Mouse (Mus musculus) kidney, postnatal 0 days (tissue): ENCODE data around the gene Zkscan17. TPM values are rescaled to one million over a fixed set of nuclear protein-coding genes. Genes with fewer than 3 reads are reported as not detected.

Experiments
- ATAC-seq: fragments of 200-750 bp; cut with Nextera tagmentation; replicated peaks from 2 replicates; pipeline ENCODE4 v1.8.0; 2017; ENCODE audit warnings: low read depth, moderate number of reproducible peaks, moderate TSS enrichment, moderate library complexity; ENCODE audit not compliant: low FRiP score
- DNase-seq: peaks from one replicate; pipeline ENCODE4 v3.0.0-alpha.2; 2016; ENCODE audit warnings: low spot score
- H3K27ac ChIP-seq: fragments of 300-500 bp; sonication (generic); 2 replicates; pipeline ENCODE4 v1.5.1; 2014; ENCODE audit warnings: mild to moderate bottlenecking
- H3K27me3 ChIP-seq: fragments of 300-500 bp; sonication (generic); 2 replicates; pipeline ENCODE4 v1.6.1; 2014; ENCODE audit warnings: low read length, mixed read lengths; ENCODE audit not compliant: insufficient read depth
- H3K36me3 ChIP-seq: fragments of 300-500 bp; sonication (generic); 2 replicates; pipeline ENCODE4 v1.6.1; 2014; ENCODE audit warnings: low read length, mixed read lengths; ENCODE audit not compliant: insufficient read depth
- H3K4me1 ChIP-seq: fragments of 300-500 bp; sonication (generic); replicated peaks from 2 replicates; pipeline ENCODE4 v1.6.1; 2014; ENCODE audit warnings: antibody characterized with exemption, low read length, mixed read lengths; ENCODE audit not compliant: insufficient read depth
- H3K4me2 ChIP-seq: fragments of 300-500 bp; sonication (generic); 2 replicates; pipeline ENCODE4 v1.6.1; 2014; ENCODE audit warnings: mild to moderate bottlenecking, low read length, moderate library complexity, mixed read lengths
- H3K4me3 ChIP-seq: fragments of 300-500 bp; sonication (generic); replicated peaks from 2 replicates; pipeline ENCODE4 v1.5.1; 2014; ENCODE audit warnings: low read depth, low read length
- H3K9ac ChIP-seq: fragments of 300-500 bp; sonication (generic); 2 replicates; pipeline ENCODE4 v1.6.1; 2014; ENCODE audit warnings: low read depth, low read length
- H3K9me3 ChIP-seq: fragments of 300-500 bp; sonication (generic); replicated peaks from 2 replicates; pipeline ENCODE4 v1.6.1; 2016; ENCODE audit warnings: low read length, inconsistent platforms, mixed read lengths
- CTCF ChIP-seq: IDR thresholded peaks from 2 replicates; pipeline ENCODE4 v1.5.1; 2016; ENCODE audit warnings: antibody characterized with exemption, low read depth, mild to moderate bottlenecking, moderate library complexity
- WGBS: fragments of 180-500 bp; shearing (Covaris S2); extraction: QIAGEN DNeasy Blood & Tissue Kit; methylation state at CpG from one replicate; pipeline ENCODE4 v1.1.7; 2014; 5-methylcytosine and 5-hydroxymethylcytosine counted together
- polyA plus RNA-seq: library from polyadenylated mRNA; unstranded; fragments of >200 nt; fragmentation: Nextera tagmentation; extraction: Ambion mirVana; gene quantifications from 2 replicates; pipeline ENCODE4 v1.2.1, GENCODE M21; 2015

Zkscan17 gene
- polyA plus RNA-seq, 1 experiment from 2014 or later: 20.1 TPM

- no peaks in the 10 kb centered on the region for H3K9me3 ChIP-seq
- WGBS: 71% methylated on average over 8 of the region's 8 CpGs
- no peak for TF ChIP-seq CTCF
- H3K27me3 ChIP-seq: no peaks in the 10 kb centered on the region
- no peak overlapping the region for H3K27ac ChIP-seq
- no peak overlapping the region for H3K4me3 ChIP-seq
- ATAC-seq (no peak), DNase-seq (no peak)
- no peaks in the 10 kb centered on the region for H3K36me3 ChIP-seq
- no peaks in the 10 kb centered on the region for H3K4me1 ChIP-seq
- H3K9ac ChIP-seq: no peak overlapping the region
- H3K4me2 ChIP-seq: no peak overlapping the region
Measured at GRCm38 (mm10) chr11:59554535-59554934, 28.0 kb upstream of the Zkscan17 start.

GRCm38 (mm10) chr11:59554127-59554526, 27.6 kb upstream of the Zkscan17 start:
- TF ChIP-seq CTCF: no peak
- WGBS: 94% methylated on average over 11 of the region's 11 CpGs
- Histone ChIP-seq H3K4me2 (no peak overlapping the region), H3K9me3 (no peaks in the 10 kb centered on the region), H3K27ac (no peak overlapping the region), H3K4me3 (no peak overlapping the region), H3K4me1 (no peaks in the 10 kb centered on the region), H3K9ac (no peak overlapping the region), H3K36me3 (no peaks in the 10 kb centered on the region), H3K27me3 (no peaks in the 10 kb centered on the region)
- DNase-seq (no peak), ATAC-seq (no peak)

GRCm38 (mm10) chr11:59544005-59544404, 17.5 kb upstream of the Zkscan17 start:
- no peaks in the 10 kb centered on the region for H3K27me3 ChIP-seq
- H3K9me3 ChIP-seq: no peaks in the 10 kb centered on the region
- H3K9ac ChIP-seq: no peak overlapping the region
- ATAC-seq (no peak), DNase-seq (no peak)
- H3K4me1 ChIP-seq: no peaks in the 10 kb centered on the region
- 76% methylated on average over 9 of the region's 9 CpGs for WGBS
- H3K4me2 ChIP-seq: no peak overlapping the region
- no peak for TF ChIP-seq CTCF
- no peaks in the 10 kb centered on the region for H3K36me3 ChIP-seq
- no peak overlapping the region for H3K27ac ChIP-seq
- no peak overlapping the region for H3K4me3 ChIP-seq

- H3K36me3 ChIP-seq: no peaks in the 10 kb centered on the region
- 86% methylated on average over 3 of the region's 3 CpGs for WGBS
- H3K27me3 ChIP-seq: no peaks in the 10 kb centered on the region
- H3K4me2 ChIP-seq: no peak overlapping the region
- H3K4me1 ChIP-seq: 0 out of 2 replicates have a peak, but pooled peaks cover 2% of the 10 kb centered on the region
- H3K4me3 ChIP-seq: no peak overlapping the region
- TF ChIP-seq CTCF: no peak
- ATAC-seq: no peak
- no peak overlapping the region for H3K27ac ChIP-seq
- H3K9me3 ChIP-seq: no peaks in the 10 kb centered on the region
- DNase-seq: no peak
- no peak overlapping the region for H3K9ac ChIP-seq
Measured at GRCm38 (mm10) chr11:59543376-59543775, 16.8 kb upstream of the Zkscan17 start.

- no peak overlapping the region for H3K27ac ChIP-seq
- 82% methylated on average over 6 of the region's 6 CpGs for WGBS
- no peak for TF ChIP-seq CTCF
- no peaks in the 10 kb centered on the region for H3K36me3 ChIP-seq
- no peaks in the 10 kb centered on the region for H3K9me3 ChIP-seq
- H3K4me2 ChIP-seq: no peak overlapping the region
- ATAC-seq: no peak
- no peak overlapping the region for H3K9ac ChIP-seq
- no peaks in the 10 kb centered on the region for H3K27me3 ChIP-seq
- DNase-seq: no peak
- no peak overlapping the region for H3K4me3 ChIP-seq
- H3K4me1 ChIP-seq: peaks cover 10% of the 10 kb centered on the region; the same call in 1 of the 2 replicates
Measured at GRCm38 (mm10) chr11:59542442-59542841, 15.9 kb upstream of the Zkscan17 start.

- DNase-seq (no peak), ATAC-seq (no peak)
- TF ChIP-seq CTCF: no peak
- Histone ChIP-seq H3K27ac (no peak within 1 kb of the TSS), H3K36me3 (no peaks in the 10 kb centered on the region), H3K9ac (no peak within 1 kb of the TSS), H3K27me3 (no peaks in the 10 kb centered on the region), H3K9me3 (no peaks in the 10 kb centered on the region), H3K4me1 (peaks cover 11% of the 10 kb centered on the region; the same call in 1 of the 2 replicates), H3K4me3 (no peak within 1 kb of the TSS), H3K4me2 (no peak within 1 kb of the TSS)
- 35% methylated on average over 3 of the region's 3 CpGs for WGBS
Measured at GRCm38 (mm10) chr11:59541324-59541723, 14.8 kb upstream of the Zkscan17 start, which contains the start of gene Nlrp3. Gene Nlrp3 (plus strand): TSS chr11:59541568.

- 80% methylated on average over 3 of the region's 3 CpGs for WGBS
- H3K27me3 ChIP-seq: no peaks in the 10 kb centered on the region
- ATAC-seq (no peak), DNase-seq (no peak)
- H3K4me2 ChIP-seq: no peak overlapping the region
- H3K27ac ChIP-seq: no peak overlapping the region
- H3K4me1 ChIP-seq: peaks cover 11% of the 10 kb centered on the region; the same call in 1 of the 2 replicates
- no peaks in the 10 kb centered on the region for H3K9me3 ChIP-seq
- H3K4me3 ChIP-seq: no peak overlapping the region
- H3K9ac ChIP-seq: no peak overlapping the region
- H3K36me3 ChIP-seq: no peaks in the 10 kb centered on the region
- no peak for TF ChIP-seq CTCF
Measured at GRCm38 (mm10) chr11:59540123-59540522, 13.6 kb upstream of the Zkscan17 start.
